Mouse (Mus musculus) intestine, embryonic 16.5 days (tissue): ENCODE data around the gene Dtx1. TPM values are rescaled to one million over a fixed set of nuclear protein-coding genes. Genes with fewer than 3 reads are reported as not detected.

Experiments
- ATAC-seq: fragments of 200-750 bp; cut with Nextera tagmentation; 2 replicates; pipeline ENCODE4 v1.8.0; 2017; ENCODE audit warnings: moderate TSS enrichment, moderate library complexity
- H3K27ac ChIP-seq: fragments of 300-500 bp; sonication (generic); 2 replicates; pipeline ENCODE4 v1.5.1; 2014; ENCODE audit warnings: mild to moderate bottlenecking, low read length
- H3K27me3 ChIP-seq: fragments of 300-500 bp; sonication (generic); replicated peaks from 2 replicates; pipeline ENCODE4 v1.6.1; 2014; ENCODE audit warnings: low read length, control low read depth, mixed read lengths; ENCODE audit not compliant: control insufficient read depth, insufficient read depth
- H3K36me3 ChIP-seq: fragments of 300-500 bp; sonication (generic); 2 replicates; pipeline ENCODE4 v1.6.1; 2014; ENCODE audit warnings: low read length, control low read depth; ENCODE audit not compliant: control insufficient read depth, insufficient read depth
- H3K4me1 ChIP-seq: fragments of 300-500 bp; sonication (generic); 2 replicates; pipeline ENCODE4 v1.6.1; 2014; ENCODE audit warnings: low read length, control low read depth, mixed read lengths; ENCODE audit not compliant: control insufficient read depth, insufficient read depth
- H3K4me2 ChIP-seq: fragments of 300-500 bp; sonication (generic); 2 replicates; pipeline ENCODE4 v1.6.1; 2014; ENCODE audit warnings: low read depth, low read length, control low read depth
- H3K4me3 ChIP-seq: fragments of 300-500 bp; sonication (generic); 2 replicates; pipeline ENCODE4 v1.5.1; 2014; ENCODE audit warnings: mild to moderate bottlenecking, low read length
- H3K9ac ChIP-seq: fragments of 300-500 bp; sonication (generic); 2 replicates; pipeline ENCODE4 v1.6.1; 2014; ENCODE audit warnings: low read depth, low read length
- H3K9me3 ChIP-seq: fragments of 300-500 bp; sonication (generic); 2 replicates; pipeline ENCODE4 v1.6.1; 2016; ENCODE audit warnings: low read length, control low read depth; ENCODE audit not compliant: control insufficient read depth
- WGBS: fragments of 180-500 bp; shearing (Covaris S2); extraction: QIAGEN DNeasy Blood & Tissue Kit; methylation state at CpG from one replicate; pipeline ENCODE4 v1.1.7; 2014; 5-methylcytosine and 5-hydroxymethylcytosine counted together
- polyA plus RNA-seq: library from polyadenylated mRNA; unstranded; fragments of >200 nt; fragmentation: Nextera tagmentation; extraction: Ambion mirVana; gene quantifications from 2 replicates; pipeline ENCODE4 v1.2.1, GENCODE M21; 2015

The Dtx1 gene
- polyA plus RNA-seq, 1 experiment from 2014 or later = 3.0 TPM

GRCm38 (mm10) chr5:120698181-120698580 is 13.5 kb downstream of the Dtx1 start:
- H3K4me2 ChIP-seq = no peak overlapping the region
- H3K4me1 ChIP-seq = peaks cover 4% of the 10 kb centered on the region; the same call in 1 of the 2 replicates
- 58% methylated on average over 3 of the region's 3 CpGs for WGBS
- no peaks in the 10 kb centered on the region for H3K9me3 ChIP-seq
- no peaks in the 10 kb centered on the region for H3K36me3 ChIP-seq
- no peak overlapping the region for H3K4me3 ChIP-seq
- no peak overlapping the region for H3K27ac ChIP-seq
- no peak for ATAC-seq
- H3K27me3 ChIP-seq = peaks cover 36% of the 10 kb centered on the region
- H3K9ac ChIP-seq = no peak overlapping the region

GRCm38 (mm10) chr5:120696865-120697264 is 14.9 kb downstream of the Dtx1 start:
- Histone ChIP-seq H3K27ac (no peak overlapping the region), H3K9ac (no peak overlapping the region), H3K4me3 (no peak overlapping the region), H3K4me2 (no peak overlapping the region), H3K36me3 (no peaks in the 10 kb centered on the region), H3K4me1 (peaks cover 4% of the 10 kb centered on the region; the same call in 1 of the 2 replicates), H3K9me3 (no peaks in the 10 kb centered on the region), H3K27me3 (peaks cover 43% of the 10 kb centered on the region)
- 59% methylated on average over 4 of the region's 4 CpGs for WGBS
- no peak for ATAC-seq

GRCm38 (mm10) chr5:120696057-120696743 is 15.5 kb downstream of the Dtx1 start:
- Histone ChIP-seq H3K36me3 (no peaks in the 10 kb centered on the region), H3K4me2 (no peak overlapping the region), H3K27me3 (peaks cover 47% of the 10 kb centered on the region), H3K9me3 (no peaks in the 10 kb centered on the region), H3K9ac (no peak overlapping the region), H3K4me1 (peaks cover 4% of the 10 kb centered on the region; the same call in 1 of the 2 replicates), H3K4me3 (no peak overlapping the region), H3K27ac (no peak overlapping the region)
- no peak for ATAC-seq
- WGBS = 71% methylated on average over 16 of the region's 16 CpGs

- Histone ChIP-seq H3K27me3 (peaks cover 50% of the 10 kb centered on the region), H3K9ac (no peak overlapping the region), H3K4me1 (peaks cover 4% of the 10 kb centered on the region; the same call in 1 of the 2 replicates), H3K4me2 (no peak overlapping the region), H3K27ac (no peak overlapping the region), H3K9me3 (no peaks in the 10 kb centered on the region), H3K4me3 (peak overlapping the region; percentile 12; the same call in 1 of the 2 replicates), H3K36me3 (no peaks in the 10 kb centered on the region)
- 10% methylated on average over 41 of the region's 41 CpGs for WGBS
- no peak for ATAC-seq
Measured at GRCm38 (mm10) chr5:120694695-120695074, 17.0 kb downstream of the Dtx1 start.

- no peak overlapping the region for H3K27ac ChIP-seq
- H3K9ac ChIP-seq = no peak overlapping the region
- 14% methylated on average over 36 of the region's 38 CpGs for WGBS
- no peak for ATAC-seq
- no peaks in the 10 kb centered on the region for H3K9me3 ChIP-seq
- no peaks in the 10 kb centered on the region for H3K36me3 ChIP-seq
- peak overlapping the region; percentile 12; the same call in 1 of the 2 replicates for H3K4me3 ChIP-seq
- no peak overlapping the region for H3K4me2 ChIP-seq
- peaks cover 50% of the 10 kb centered on the region for H3K27me3 ChIP-seq
- H3K4me1 ChIP-seq = peaks cover 4% of the 10 kb centered on the region; the same call in 1 of the 2 replicates
Measured at GRCm38 (mm10) chr5:120693931-120694694, 17.6 kb downstream of the Dtx1 start.

GRCm38 (mm10) chr5:120692034-120692433 is 19.7 kb downstream of the Dtx1 start:
- WGBS = 71% methylated on average over 19 of the region's 19 CpGs
- Histone ChIP-seq H3K4me1 (peaks cover 4% of the 10 kb centered on the region; the same call in 1 of the 2 replicates), H3K36me3 (no peaks in the 10 kb centered on the region), H3K9me3 (no peaks in the 10 kb centered on the region), H3K4me2 (no peak overlapping the region), H3K27ac (no peak overlapping the region), H3K27me3 (peaks cover 47% of the 10 kb centered on the region), H3K9ac (no peak overlapping the region), H3K4me3 (no peak overlapping the region)
- no peak for ATAC-seq

- Histone ChIP-seq H3K9ac (no peak overlapping the region), H3K4me1 (peaks cover 4% of the 10 kb centered on the region; the same call in 1 of the 2 replicates), H3K4me2 (no peak overlapping the region), H3K27me3 (peaks cover 35% of the 10 kb centered on the region), H3K36me3 (no peaks in the 10 kb centered on the region), H3K4me3 (no peak overlapping the region), H3K27ac (no peak overlapping the region), H3K9me3 (no peaks in the 10 kb centered on the region)
- no peak; the same call in 1 of the 2 replicates for ATAC-seq
- 50% methylated on average over 4 of the region's 4 CpGs for WGBS
Measured at GRCm38 (mm10) chr5:120690417-120690816, 21.3 kb downstream of the Dtx1 start.

GRCm38 (mm10) chr5:120688434-120688833 is 23.3 kb downstream of the Dtx1 start:
- H3K4me3 ChIP-seq = no peak overlapping the region
- WGBS = 33% methylated on average over 4 of the region's 4 CpGs
- no peak overlapping the region for H3K27ac ChIP-seq
- H3K9ac ChIP-seq = no peak overlapping the region
- peaks cover 21% of the 10 kb centered on the region for H3K27me3 ChIP-seq
- ATAC-seq = no peak
- H3K4me1 ChIP-seq = no peaks in the 10 kb centered on the region
- no peaks in the 10 kb centered on the region for H3K36me3 ChIP-seq
- no peaks in the 10 kb centered on the region for H3K9me3 ChIP-seq
- H3K4me2 ChIP-seq = no peak overlapping the region

- Histone ChIP-seq H3K27ac (no peak overlapping the region), H3K4me3 (no peak overlapping the region), H3K9ac (no peak overlapping the region), H3K27me3 (peaks cover 22% of the 10 kb centered on the region), H3K36me3 (no peaks in the 10 kb centered on the region), H3K9me3 (no peaks in the 10 kb centered on the region), H3K4me1 (no peaks in the 10 kb centered on the region), H3K4me2 (no peak overlapping the region)
- WGBS = 83% methylated on average over 5 of the region's 5 CpGs
- ATAC-seq = no peak
Measured at GRCm38 (mm10) chr5:120687897-120688296, 23.8 kb downstream of the Dtx1 start.
